Mouse (Mus musculus) stomach, embryonic 16.5 days (tissue): ENCODE measurements around the gene Hrk. TPM values are rescaled to one million over a fixed set of nuclear protein-coding genes. Genes with fewer than 3 reads are reported as not detected.

Experiments used
- ATAC-seq: fragments of 200-750 bp; cut with Nextera tagmentation; 2 replicates; pipeline ENCODE4 v1.8.0; 2017; ENCODE audit warnings: moderate number of reproducible peaks, moderate TSS enrichment; ENCODE audit not compliant: insufficient read depth, low FRiP score
- H3K27ac ChIP-seq: fragments of 300-500 bp; sonication (generic); 2 replicates; pipeline ENCODE4 v1.5.1; 2014; ENCODE audit warnings: low read length
- H3K27me3 ChIP-seq: fragments of 300-500 bp; sonication (generic); 2 replicates; pipeline ENCODE4 v1.6.1; 2014; ENCODE audit warnings: low read length, control low read depth, mixed read lengths; ENCODE audit not compliant: control insufficient read depth, insufficient read depth
- H3K36me3 ChIP-seq: fragments of 300-500 bp; sonication (generic); 2 replicates; pipeline ENCODE4 v1.6.1; 2014; ENCODE audit warnings: low read length; ENCODE audit not compliant: control insufficient read depth, insufficient read depth
- H3K4me1 ChIP-seq: fragments of 300-500 bp; sonication (generic); 2 replicates; pipeline ENCODE4 v1.6.1; 2014; ENCODE audit warnings: low read length, control low read depth, mixed read lengths; ENCODE audit not compliant: control insufficient read depth, insufficient read depth
- H3K4me2 ChIP-seq: fragments of 300-500 bp; sonication (generic); 2 replicates; pipeline ENCODE4 v1.6.1; 2014; ENCODE audit warnings: low read depth, low read length, mixed read lengths
- H3K4me3 ChIP-seq: fragments of 300-500 bp; sonication (generic); replicated peaks from 2 replicates; pipeline ENCODE4 v1.5.1; 2014; ENCODE audit warnings: mild to moderate bottlenecking, low read length
- H3K9ac ChIP-seq: fragments of 300-500 bp; sonication (generic); 2 replicates; pipeline ENCODE4 v1.6.1; 2014; ENCODE audit warnings: low read length
- H3K9me3 ChIP-seq: fragments of 300-500 bp; sonication (generic); replicated peaks from 2 replicates; pipeline ENCODE4 v1.6.1; 2016; ENCODE audit warnings: low read length, control low read depth; ENCODE audit not compliant: control insufficient read depth
- WGBS: fragments of 180-500 bp; shearing (Covaris S2); extraction: QIAGEN DNeasy Blood & Tissue Kit; methylation state at CpG from one replicate; pipeline ENCODE4 v1.1.7; 2014; 5-methylcytosine and 5-hydroxymethylcytosine counted together
- polyA plus RNA-seq: library from polyadenylated mRNA; unstranded; fragments of >200 nt; fragmentation: Nextera tagmentation; extraction: Ambion mirVana; gene quantifications from 2 replicates; pipeline ENCODE4 v1.2.1, GENCODE M21; 2015

Gene Hrk
- polyA plus RNA-seq, 1 experiment from 2014 or later: 0.52 TPM

DNA sequence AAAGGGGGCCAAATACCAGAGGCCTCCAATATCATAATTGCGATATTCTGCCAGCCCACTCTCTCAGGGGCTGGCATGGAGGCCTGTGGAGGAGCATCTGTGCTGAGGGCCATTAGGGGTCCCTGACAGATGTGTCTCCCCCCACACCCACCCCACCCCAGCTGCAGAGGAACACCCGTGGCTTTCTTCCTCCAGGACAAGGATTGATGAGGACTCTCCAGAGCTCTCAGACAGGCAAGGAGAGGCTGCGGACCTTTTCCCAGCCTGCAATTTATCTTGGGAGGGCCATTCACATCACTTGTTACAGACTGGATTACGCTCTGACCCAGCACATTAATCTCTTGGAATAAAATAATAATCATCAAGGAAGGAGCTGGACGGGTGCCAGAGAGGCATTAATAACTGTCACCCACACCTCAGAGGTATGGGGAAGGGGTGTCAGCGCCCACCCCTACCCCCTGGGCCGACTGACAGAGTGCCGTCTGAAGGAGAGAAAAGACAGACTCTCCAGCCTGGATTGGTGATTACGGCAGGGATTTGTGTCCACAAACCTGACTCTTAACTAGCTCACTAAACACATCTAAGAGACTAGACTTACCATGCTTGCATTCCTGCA lies 58.8 kb downstream of the Hrk start:
- Histone ChIP-seq H3K27ac (no peak overlapping the region), H3K9ac (no peak overlapping the region), H3K36me3 (no peaks in the 10 kb centered on the region), H3K4me3 (no peak overlapping the region), H3K27me3 (no peaks in the 10 kb centered on the region), H3K9me3 (no peaks in the 10 kb centered on the region), H3K4me2 (no peak overlapping the region), H3K4me1 (no peaks in the 10 kb centered on the region)
- WGBS: 28% methylated on average over 9 of the region's 9 CpGs
- ATAC-seq: 0 out of 2 replicates have a peak, but pooled peaks have one; percentile 10

DNA sequence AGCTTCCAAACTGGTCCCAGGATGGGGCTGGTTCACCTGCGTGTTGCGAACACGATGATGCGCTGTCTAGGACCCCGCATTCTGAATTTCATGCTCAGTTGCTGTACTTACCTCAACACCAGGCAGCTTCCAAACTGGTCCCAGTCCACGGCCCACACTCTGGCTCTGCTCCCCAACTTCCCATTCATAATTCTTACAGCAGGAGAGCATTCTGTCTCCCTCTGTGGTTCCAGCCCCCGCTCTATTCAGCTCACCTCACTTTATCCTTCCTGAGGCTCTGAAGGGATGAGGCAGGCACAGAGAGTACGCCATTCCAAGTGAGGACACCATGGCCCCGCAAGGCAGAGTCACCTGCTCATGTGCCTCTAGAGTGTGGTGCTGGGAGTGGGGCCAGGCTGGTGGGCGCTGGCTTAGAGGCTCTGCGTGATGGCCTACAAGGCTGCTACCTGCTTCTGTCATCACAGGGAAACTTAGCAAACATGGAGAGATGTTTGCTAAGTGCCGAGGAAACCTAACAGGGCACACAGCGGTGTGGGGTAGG lies 65.7 kb downstream of the Hrk start:
- H3K9ac ChIP-seq: no peak overlapping the region
- no peaks in the 10 kb centered on the region for H3K4me1 ChIP-seq
- H3K27me3 ChIP-seq: no peaks in the 10 kb centered on the region
- no peaks in the 10 kb centered on the region for H3K36me3 ChIP-seq
- WGBS: 82% methylated on average over 13 of the region's 13 CpGs
- no peaks in the 10 kb centered on the region for H3K9me3 ChIP-seq
- ATAC-seq: no peak
- H3K4me3 ChIP-seq: no peak overlapping the region
- H3K4me2 ChIP-seq: no peak overlapping the region
- H3K27ac ChIP-seq: no peak overlapping the region

DNA sequence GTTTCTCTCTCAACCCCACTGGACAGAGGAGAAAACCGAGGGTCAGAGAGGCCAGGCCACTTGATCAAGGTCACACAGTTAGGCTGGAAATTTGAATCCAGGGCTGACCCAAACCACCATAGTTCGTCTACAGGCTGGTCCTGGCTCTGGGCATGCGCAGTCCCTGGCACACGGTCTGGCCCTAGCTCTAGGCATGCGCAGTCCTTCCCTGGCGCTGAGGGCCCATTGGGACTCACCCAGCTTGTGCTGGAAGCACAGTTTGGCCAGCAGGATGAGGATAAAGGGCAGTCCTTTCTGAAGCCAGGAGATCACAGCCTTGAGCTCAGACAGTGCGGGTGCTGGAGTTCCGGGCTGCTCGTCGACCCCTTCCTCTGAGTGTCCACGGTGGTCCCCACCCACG lies 72.4 kb downstream of the Hrk start:
- H3K9me3 ChIP-seq: no peaks in the 10 kb centered on the region
- no peak overlapping the region for H3K4me3 ChIP-seq
- H3K4me1 ChIP-seq: no peaks in the 10 kb centered on the region
- H3K9ac ChIP-seq: no peak overlapping the region
- WGBS: 79% methylated on average over 12 of the region's 12 CpGs
- H3K4me2 ChIP-seq: no peak overlapping the region
- no peak for ATAC-seq
- no peak overlapping the region for H3K27ac ChIP-seq
- H3K36me3 ChIP-seq: no peaks in the 10 kb centered on the region
- no peaks in the 10 kb centered on the region for H3K27me3 ChIP-seq

Other genes starting within 250 kb of the Hrk start
- 56.7 and 57.5 TPM in 2 replicates for gene Fbxo21, start 187.9 kb upstream of the Hrk start, polyA plus RNA-seq
- gene Tesc, start 136.9 kb upstream of the Hrk start, polyA plus RNA-seq: 26.1 and 27.4 TPM in 2 replicates
- 16.5 and 18.3 TPM in 2 replicates for gene Fbxw8, start 9.2 kb upstream of the Hrk start, polyA plus RNA-seq
- 1.3 and 2.6 TPM in 2 replicates for gene Rnft2, start 80.5 kb downstream of the Hrk start, polyA plus RNA-seq
- 7.4 and 7.7 TPM in 2 replicates for gene 2410131K14Rik, start 80.6 kb downstream of the Hrk start, polyA plus RNA-seq